Mouse (Mus musculus): ENCODE measurements at regions not wholly inside any gene's neighbourhood (a gene's known extent, or its start where the extent isn't known, plus 50 kb on each side); places are given as distances from the start of the nearest gene placed in this dataset.

GRCm38 (mm10) chr12:110087812-110088211, 191.1 kb upstream of the Dio3 start:
- Histone ChIP-seq H3K27ac (ENCODE audit: low read depth) (no peak overlapping the region), H3K36me3 (replicated peaks; ENCODE audit: insufficient read depth, low read length) (no peaks in the 10 kb centered on the region), H3K4me3 (ENCODE audit: low read depth, low read length) (no peak overlapping the region), H3K4me1 (ENCODE audit: insufficient read depth) (no peaks in the 10 kb centered on the region), H3K27me3 (ENCODE audit: insufficient read depth, low read length) (no peaks in the 10 kb centered on the region), H3K9ac (replicated peaks) (no peak overlapping the region), H3K4me2 (ENCODE audit: low read depth, low read length) (no peak overlapping the region), H3K9me3 (ENCODE audit: low read length) (no peaks in the 10 kb centered on the region)
- DNase-seq (no peak), ATAC-seq (no peak)
- no peak for TF ChIP-seq EP300 (IDR thresholded peaks at IDR 0.05; ENCODE audit: low read depth)
- TF ChIP-seq CTCF (IDR thresholded peaks at IDR 0.05; ENCODE audit: low read depth) = no peak

- H3K4me1 ChIP-seq (ENCODE audit: insufficient read depth) = no peaks in the 10 kb centered on the region
- ATAC-seq (no peak), DNase-seq (no peak)
- TF ChIP-seq EP300 (IDR thresholded peaks at IDR 0.05; ENCODE audit: low read depth) (no peak), CTCF (IDR thresholded peaks at IDR 0.05; ENCODE audit: low read depth) (no peak)
- WGBS (ENCODE audit: insufficient replicate concordance) = 73% methylated on average over 7 of the region's 7 CpGs
- no peaks in the 10 kb centered on the region for H3K9me3 ChIP-seq (ENCODE audit: low read length)
- no peaks in the 10 kb centered on the region for H3K27me3 ChIP-seq (ENCODE audit: insufficient read depth, low read length)
- no peak overlapping the region for H3K4me3 ChIP-seq (ENCODE audit: low read depth, low read length)
- no peak overlapping the region for H3K27ac ChIP-seq (ENCODE audit: low read depth)
- no peak overlapping the region for H3K4me2 ChIP-seq (ENCODE audit: low read depth, low read length)
- no peak overlapping the region for H3K9ac ChIP-seq (replicated peaks)
- no peaks in the 10 kb centered on the region for H3K36me3 ChIP-seq (replicated peaks; ENCODE audit: insufficient read depth, low read length)
Observed at GRCm38 (mm10) chr12:110102186-110102585, 176.7 kb upstream of the Dio3 start.

DNA sequence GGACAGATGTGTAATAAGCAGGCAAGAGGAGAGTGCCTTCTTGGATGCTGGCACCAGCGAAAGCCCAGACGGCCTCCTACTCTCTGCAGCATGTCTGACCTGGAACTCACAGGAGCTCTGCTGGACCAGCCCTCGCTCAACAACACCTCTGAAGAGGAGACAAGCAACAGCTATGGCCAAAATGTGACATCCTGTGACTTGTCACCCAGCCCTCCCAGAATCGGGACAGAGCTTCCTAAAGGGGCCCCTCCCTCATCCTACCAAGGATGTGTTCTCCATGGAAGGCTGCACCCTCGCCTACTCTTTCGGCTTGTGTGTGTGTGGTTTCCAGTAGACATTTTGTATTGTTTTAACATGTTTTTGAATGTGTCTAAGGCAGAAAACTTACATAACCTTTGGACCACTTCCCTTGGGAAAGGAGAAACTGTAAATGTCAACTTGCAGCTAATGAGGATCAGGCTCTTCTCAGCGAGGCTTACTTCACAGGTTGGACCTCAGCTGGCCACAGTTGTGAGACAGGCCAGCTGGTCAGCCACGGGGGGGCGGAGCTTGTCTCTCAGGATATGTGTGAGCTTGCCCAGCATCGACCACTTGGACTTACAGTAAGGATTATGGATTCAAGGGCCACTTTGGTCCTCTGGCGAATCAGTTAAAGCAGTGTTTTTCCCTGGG, 166.7 kb upstream of the Dio3 start:
- no peaks in the 10 kb centered on the region for H3K4me1 ChIP-seq (ENCODE audit: insufficient read depth)
- DNase-seq (no peak), ATAC-seq (no peak)
- no peak overlapping the region for H3K27ac ChIP-seq (ENCODE audit: low read depth)
- 65% methylated on average over 11 of the region's 11 CpGs for WGBS (ENCODE audit: insufficient replicate concordance)
- no peak for TF ChIP-seq CTCF (IDR thresholded peaks at IDR 0.05; ENCODE audit: low read depth)
- no peak for TF ChIP-seq EP300 (IDR thresholded peaks at IDR 0.05; ENCODE audit: low read depth)
- H3K4me2 ChIP-seq (ENCODE audit: low read depth, low read length) = no peak overlapping the region
- H3K9ac ChIP-seq (replicated peaks) = no peak overlapping the region
- H3K4me3 ChIP-seq (ENCODE audit: low read depth, low read length) = no peak overlapping the region
- no peaks in the 10 kb centered on the region for H3K9me3 ChIP-seq (ENCODE audit: low read length)
- no peaks in the 10 kb centered on the region for H3K27me3 ChIP-seq (ENCODE audit: insufficient read depth, low read length)
- H3K36me3 ChIP-seq (replicated peaks; ENCODE audit: insufficient read depth, low read length) = no peaks in the 10 kb centered on the region

- ATAC-seq = no peak
- Histone ChIP-seq H3K36me3 (replicated peaks; ENCODE audit: insufficient read depth, low read length) (no peaks in the 10 kb centered on the region), H3K27ac (ENCODE audit: low read depth) (no peak overlapping the region), H3K4me2 (ENCODE audit: low read depth, low read length) (no peak overlapping the region), H3K9ac (replicated peaks) (no peak overlapping the region), H3K9me3 (ENCODE audit: low read length) (no peaks in the 10 kb centered on the region), H3K4me3 (ENCODE audit: low read depth, low read length) (no peak overlapping the region), H3K27me3 (ENCODE audit: insufficient read depth, low read length) (no peaks in the 10 kb centered on the region), H3K4me1 (ENCODE audit: insufficient read depth) (no peaks in the 10 kb centered on the region)
- DNase-seq = no peak
- 74% methylated on average over 7 of the region's 7 CpGs for WGBS (ENCODE audit: insufficient replicate concordance)
- no peak for TF ChIP-seq EP300 (IDR thresholded peaks at IDR 0.05; ENCODE audit: low read depth)
- no peak for TF ChIP-seq CTCF (IDR thresholded peaks at IDR 0.05; ENCODE audit: low read depth)
Observed at GRCm38 (mm10) chr12:110112723-110113105, 166.2 kb upstream of the Dio3 start.

GRCm38 (mm10) chr12:110120141-110120540, 158.7 kb upstream of the Dio3 start:
- peak; percentile 96 for ATAC-seq
- Histone ChIP-seq H3K4me2 (ENCODE audit: low read depth, low read length) (no peak overlapping the region), H3K36me3 (replicated peaks; ENCODE audit: insufficient read depth, low read length) (no peaks in the 10 kb centered on the region), H3K27me3 (ENCODE audit: insufficient read depth, low read length) (no peaks in the 10 kb centered on the region), H3K9me3 (ENCODE audit: low read length) (no peaks in the 10 kb centered on the region), H3K9ac (replicated peaks) (no peak overlapping the region), H3K4me1 (ENCODE audit: insufficient read depth) (0 out of 2 replicates have a peak, but pooled peaks cover 3% of the 10 kb centered on the region), H3K27ac (ENCODE audit: low read depth) (no peak overlapping the region), H3K4me3 (ENCODE audit: low read depth, low read length) (no peak overlapping the region)
- peak; percentile 38 for DNase-seq
- 56% methylated on average over 7 of the region's 7 CpGs for WGBS (ENCODE audit: insufficient replicate concordance)
- no peak for TF ChIP-seq CTCF (IDR thresholded peaks at IDR 0.05; ENCODE audit: low read depth)
- TF ChIP-seq EP300 (IDR thresholded peaks at IDR 0.05; ENCODE audit: low read depth) = no peak

GRCm38 (mm10) chr12:110122976-110123375, 155.9 kb upstream of the Dio3 start:
- no peak for DNase-seq
- no peak overlapping the region for H3K4me2 ChIP-seq (ENCODE audit: low read depth, low read length)
- H3K9me3 ChIP-seq (ENCODE audit: low read length) = no peaks in the 10 kb centered on the region
- no peak overlapping the region for H3K9ac ChIP-seq (replicated peaks)
- no peak overlapping the region for H3K27ac ChIP-seq (ENCODE audit: low read depth)
- H3K36me3 ChIP-seq (replicated peaks; ENCODE audit: insufficient read depth, low read length) = no peaks in the 10 kb centered on the region
- H3K4me1 ChIP-seq (ENCODE audit: insufficient read depth) = 0 out of 2 replicates have a peak, but pooled peaks cover 3% of the 10 kb centered on the region
- ATAC-seq = no peak
- WGBS (ENCODE audit: insufficient replicate concordance) = 72% methylated on average over 4 of the region's 4 CpGs
- TF ChIP-seq CTCF (IDR thresholded peaks at IDR 0.05; ENCODE audit: low read depth) (no peak), EP300 (IDR thresholded peaks at IDR 0.05; ENCODE audit: low read depth) (no peak)
- H3K4me3 ChIP-seq (ENCODE audit: low read depth, low read length) = no peak overlapping the region
- H3K27me3 ChIP-seq (ENCODE audit: insufficient read depth, low read length) = no peaks in the 10 kb centered on the region

DNA sequence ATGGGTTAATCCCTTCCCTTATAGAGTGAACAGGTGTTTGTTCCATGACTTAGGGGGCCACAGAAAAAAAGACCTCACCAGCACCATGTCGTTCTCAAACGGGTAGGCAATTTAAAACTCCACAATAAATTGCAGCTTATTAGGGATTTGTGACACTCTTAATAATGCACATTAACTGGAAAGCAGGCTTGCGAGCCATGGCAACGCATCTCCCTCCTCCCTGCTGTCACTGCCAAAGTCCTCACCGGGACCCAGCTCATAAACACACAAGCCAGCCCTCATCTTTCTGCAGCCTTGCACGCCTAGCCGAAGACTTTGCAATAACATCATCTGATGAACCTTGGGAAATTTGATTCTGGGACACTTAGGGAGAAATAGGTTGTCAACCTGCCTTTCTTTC, 152.3 kb upstream of the Dio3 start:
- Histone ChIP-seq H3K4me2 (ENCODE audit: low read depth, low read length) (no peak overlapping the region), H3K9me3 (ENCODE audit: low read length) (no peaks in the 10 kb centered on the region), H3K4me1 (ENCODE audit: insufficient read depth) (no peaks in the 10 kb centered on the region), H3K27me3 (ENCODE audit: insufficient read depth, low read length) (no peaks in the 10 kb centered on the region), H3K27ac (ENCODE audit: low read depth) (no peak overlapping the region), H3K4me3 (ENCODE audit: low read depth, low read length) (no peak overlapping the region), H3K36me3 (replicated peaks; ENCODE audit: insufficient read depth, low read length) (no peaks in the 10 kb centered on the region), H3K9ac (replicated peaks) (no peak overlapping the region)
- ATAC-seq = no peak
- 78% methylated on average over 7 of the region's 7 CpGs for WGBS (ENCODE audit: insufficient replicate concordance)
- DNase-seq = no peak
- TF ChIP-seq CTCF (IDR thresholded peaks at IDR 0.05; ENCODE audit: low read depth) (no peak), EP300 (IDR thresholded peaks at IDR 0.05; ENCODE audit: low read depth) (no peak)

Measured in liver, postnatal 0 days (tissue).